Mouse (Mus musculus): ENCODE measurements at regions not wholly inside any gene's neighbourhood (a gene's known extent, or its start where the extent isn't known, plus 50 kb on each side); places are given as distances from the start of the nearest gene placed in this dataset.

GRCm38 (mm10) chr1:96347231-96347630 is 524.7 kb downstream of the Slco4c1 start:
- H3K4me3 ChIP-seq (ENCODE audit: insufficient read depth, low read depth, low read length), result no peak overlapping the region
- no peaks in the 10 kb centered on the region for H3K36me3 ChIP-seq (ENCODE audit: control insufficient read depth, insufficient read depth, low read length)
- DNase-seq (ENCODE audit: extremely low read depth, low read depth, low spot score), result no peak
- no peak overlapping the region for H3K9ac ChIP-seq (ENCODE audit: low read depth, low read length)
- no peak for TF ChIP-seq CTCF (IDR thresholded peaks at IDR 0.05; ENCODE audit: low read depth, low read length)
- no peak for TF ChIP-seq POLR2A (IDR thresholded peaks at IDR 0.05; ENCODE audit: extremely low read depth, insufficient read depth, low read length)
- no peaks in the 10 kb centered on the region for H3K27me3 ChIP-seq (ENCODE audit: control insufficient read depth, insufficient read depth, low read length)
- 38% methylated on average over 1 of the region's 1 CpGs for WGBS
- no peak overlapping the region for H3K27ac ChIP-seq (replicated peaks; ENCODE audit: insufficient read depth, low read depth, low read length)
- no peaks in the 10 kb centered on the region for H3K79me2 ChIP-seq (ENCODE audit: control insufficient read depth, insufficient read depth, low read length)
- H3K4me1 ChIP-seq (ENCODE audit: control insufficient read depth, insufficient read depth, low read length), result no peaks in the 10 kb centered on the region

DNA sequence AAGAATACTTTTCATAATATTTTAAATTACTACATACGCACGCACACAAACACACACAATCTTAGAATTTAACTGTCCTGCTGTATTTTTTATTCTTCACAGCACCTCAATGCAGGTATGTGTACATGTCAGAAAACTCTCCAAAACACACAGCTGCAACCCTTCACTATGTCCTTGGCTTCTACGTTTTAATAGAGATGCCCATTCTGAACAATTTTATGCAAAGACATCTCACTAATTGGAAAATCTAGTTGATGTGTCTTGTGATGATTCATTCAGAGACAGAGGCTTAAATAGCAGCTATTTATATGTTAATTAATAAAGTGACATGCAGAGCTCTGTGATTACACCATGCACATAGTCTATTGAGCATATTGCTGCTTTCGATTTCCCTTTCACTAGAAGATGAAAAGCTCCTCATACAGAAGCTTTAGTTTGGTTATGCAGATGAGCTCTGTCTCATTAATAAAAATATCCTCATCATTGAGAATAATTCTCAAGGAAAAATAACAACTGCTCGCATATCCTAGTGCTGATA is 525.4 kb downstream of the Slco4c1 start:
- Histone ChIP-seq H3K79me2 (ENCODE audit: control insufficient read depth, insufficient read depth, low read length) (no peaks in the 10 kb centered on the region), H3K36me3 (ENCODE audit: control insufficient read depth, insufficient read depth, low read length) (no peaks in the 10 kb centered on the region), H3K4me1 (ENCODE audit: control insufficient read depth, insufficient read depth, low read length) (no peaks in the 10 kb centered on the region), H3K9ac (ENCODE audit: low read depth, low read length) (no peak overlapping the region), H3K27me3 (ENCODE audit: control insufficient read depth, insufficient read depth, low read length) (no peaks in the 10 kb centered on the region), H3K27ac (replicated peaks; ENCODE audit: insufficient read depth, low read depth, low read length) (no peak overlapping the region), H3K4me3 (ENCODE audit: insufficient read depth, low read depth, low read length) (no peak overlapping the region)
- WGBS, result 76% methylated on average over 5 of the region's 5 CpGs
- TF ChIP-seq CTCF (IDR thresholded peaks at IDR 0.05; ENCODE audit: low read depth, low read length) (no peak), POLR2A (IDR thresholded peaks at IDR 0.05; ENCODE audit: extremely low read depth, insufficient read depth, low read length) (no peak)
- no peak for DNase-seq (ENCODE audit: extremely low read depth, low read depth, low spot score)

DNA sequence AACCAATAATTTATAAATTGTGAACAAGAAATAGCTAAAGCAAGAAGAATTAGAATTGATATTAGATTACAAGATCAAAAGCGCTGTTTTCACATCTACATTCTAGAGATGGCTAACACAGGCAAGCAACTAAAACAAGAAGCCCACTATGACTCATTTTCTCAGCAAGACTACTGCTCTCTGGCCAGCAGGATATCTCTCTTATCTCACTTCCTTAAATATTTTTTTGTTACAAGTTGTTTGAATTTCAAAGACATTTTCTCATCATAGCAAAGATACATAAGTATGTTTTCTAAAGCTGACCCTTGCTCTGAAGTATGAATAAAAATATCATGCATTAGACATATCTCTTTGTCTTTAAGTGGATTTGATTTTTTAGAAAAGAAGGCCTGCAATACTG is 556.2 kb downstream of the Slco4c1 start:
- Histone ChIP-seq H3K4me1 (ENCODE audit: control insufficient read depth, insufficient read depth, low read length) (no peaks in the 10 kb centered on the region), H3K27ac (replicated peaks; ENCODE audit: insufficient read depth, low read depth, low read length) (no peak overlapping the region), H3K4me3 (ENCODE audit: insufficient read depth, low read depth, low read length) (no peak overlapping the region), H3K79me2 (ENCODE audit: control insufficient read depth, insufficient read depth, low read length) (no peaks in the 10 kb centered on the region), H3K27me3 (ENCODE audit: control insufficient read depth, insufficient read depth, low read length) (no peaks in the 10 kb centered on the region), H3K9ac (ENCODE audit: low read depth, low read length) (no peak overlapping the region), H3K36me3 (ENCODE audit: control insufficient read depth, insufficient read depth, low read length) (no peaks in the 10 kb centered on the region)
- DNase-seq (ENCODE audit: extremely low read depth, low read depth, low spot score), result no peak
- WGBS, result 86% methylated on average over 1 of the region's 1 CpGs
- TF ChIP-seq CTCF (IDR thresholded peaks at IDR 0.05; ENCODE audit: low read depth, low read length) (no peak), POLR2A (IDR thresholded peaks at IDR 0.05; ENCODE audit: extremely low read depth, insufficient read depth, low read length) (no peak)

DNA sequence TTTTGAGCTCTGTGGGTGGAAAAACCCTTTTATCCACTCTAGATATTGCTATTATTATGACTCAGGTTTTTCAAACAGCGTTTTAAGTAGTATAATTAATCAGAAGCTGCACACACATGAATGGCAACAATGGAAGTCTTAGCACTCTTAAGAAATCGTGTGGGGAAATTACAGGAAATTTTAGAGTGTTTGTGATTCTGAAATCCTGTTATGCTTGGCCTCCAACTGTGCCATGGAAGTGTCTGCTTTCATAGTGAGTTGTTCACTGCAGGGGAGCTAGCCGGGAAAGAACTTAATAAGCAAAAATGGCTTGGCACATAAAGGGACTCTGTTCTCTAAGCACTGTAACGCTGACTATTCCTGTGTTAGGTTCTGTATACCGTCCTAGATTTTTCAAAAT is 570.7 kb downstream of the Slco4c1 start:
- no peaks in the 10 kb centered on the region for H3K79me2 ChIP-seq (ENCODE audit: control insufficient read depth, insufficient read depth, low read length)
- H3K9ac ChIP-seq (ENCODE audit: low read depth, low read length), result no peak overlapping the region
- no peak overlapping the region for H3K27ac ChIP-seq (replicated peaks; ENCODE audit: insufficient read depth, low read depth, low read length)
- TF ChIP-seq POLR2A (IDR thresholded peaks at IDR 0.05; ENCODE audit: extremely low read depth, insufficient read depth, low read length), result no peak
- TF ChIP-seq CTCF (IDR thresholded peaks at IDR 0.05; ENCODE audit: low read depth, low read length), result no peak
- no peak for DNase-seq (ENCODE audit: extremely low read depth, low read depth, low spot score)
- 55% methylated on average over 5 of the region's 5 CpGs for WGBS
- H3K4me1 ChIP-seq (ENCODE audit: control insufficient read depth, insufficient read depth, low read length), result no peaks in the 10 kb centered on the region
- no peaks in the 10 kb centered on the region for H3K36me3 ChIP-seq (ENCODE audit: control insufficient read depth, insufficient read depth, low read length)
- H3K27me3 ChIP-seq (ENCODE audit: control insufficient read depth, insufficient read depth, low read length), result no peaks in the 10 kb centered on the region
- H3K4me3 ChIP-seq (ENCODE audit: insufficient read depth, low read depth, low read length), result no peak overlapping the region

- H3K36me3 ChIP-seq (ENCODE audit: control insufficient read depth, insufficient read depth, low read length), result no peaks in the 10 kb centered on the region
- no peak overlapping the region for H3K27ac ChIP-seq (replicated peaks; ENCODE audit: insufficient read depth, low read depth, low read length)
- WGBS, result 56% methylated on average over 1 of the region's 1 CpGs
- H3K9ac ChIP-seq (ENCODE audit: low read depth, low read length), result no peak overlapping the region
- no peak overlapping the region for H3K4me3 ChIP-seq (ENCODE audit: insufficient read depth, low read depth, low read length)
- no peak for DNase-seq (ENCODE audit: extremely low read depth, low read depth, low spot score)
- H3K4me1 ChIP-seq (ENCODE audit: control insufficient read depth, insufficient read depth, low read length), result no peaks in the 10 kb centered on the region
- H3K79me2 ChIP-seq (ENCODE audit: control insufficient read depth, insufficient read depth, low read length), result no peaks in the 10 kb centered on the region
- H3K27me3 ChIP-seq (ENCODE audit: control insufficient read depth, insufficient read depth, low read length), result no peaks in the 10 kb centered on the region
- TF ChIP-seq POLR2A (IDR thresholded peaks at IDR 0.05; ENCODE audit: extremely low read depth, insufficient read depth, low read length), result no peak
- TF ChIP-seq CTCF (IDR thresholded peaks at IDR 0.05; ENCODE audit: low read depth, low read length), result no peak
Measured at GRCm38 (mm10) chr1:96278046-96278576, 593.9 kb downstream of the Slco4c1 start.

DNA sequence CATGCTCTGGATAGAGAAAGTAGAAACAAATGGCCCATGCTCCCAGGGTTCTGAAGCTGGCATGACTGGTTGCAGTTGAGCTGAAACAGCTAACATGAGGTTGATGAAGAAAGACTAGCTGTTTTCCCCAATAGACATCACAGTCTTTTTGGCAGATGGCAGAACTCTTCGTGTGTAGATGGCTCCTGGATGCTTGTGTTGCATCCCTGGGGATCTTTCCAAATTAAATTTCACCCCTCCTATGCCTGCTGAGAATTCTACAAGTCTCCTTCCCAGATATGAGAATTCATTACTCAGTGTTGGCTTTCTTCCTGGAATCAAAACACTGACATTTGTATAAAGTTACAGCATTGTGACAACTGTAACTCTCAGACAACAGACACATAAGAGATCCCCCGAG is 595.3 kb downstream of the Slco4c1 start:
- Histone ChIP-seq H3K4me1 (ENCODE audit: control insufficient read depth, insufficient read depth, low read length) (no peaks in the 10 kb centered on the region), H3K27ac (replicated peaks; ENCODE audit: insufficient read depth, low read depth, low read length) (no peak overlapping the region), H3K36me3 (ENCODE audit: control insufficient read depth, insufficient read depth, low read length) (no peaks in the 10 kb centered on the region), H3K4me3 (ENCODE audit: insufficient read depth, low read depth, low read length) (no peak overlapping the region), H3K9ac (ENCODE audit: low read depth, low read length) (no peak overlapping the region), H3K27me3 (ENCODE audit: control insufficient read depth, insufficient read depth, low read length) (no peaks in the 10 kb centered on the region), H3K79me2 (ENCODE audit: control insufficient read depth, insufficient read depth, low read length) (no peaks in the 10 kb centered on the region)
- WGBS, result 72% methylated on average over 2 of the region's 2 CpGs
- no peak for DNase-seq (ENCODE audit: extremely low read depth, low read depth, low spot score)
- no peak for TF ChIP-seq POLR2A (IDR thresholded peaks at IDR 0.05; ENCODE audit: extremely low read depth, insufficient read depth, low read length)
- TF ChIP-seq CTCF (IDR thresholded peaks at IDR 0.05; ENCODE audit: low read depth, low read length), result no peak

All from liver, adult 2 months (tissue).